Comparison of ENCODE assay signal across 9 mouse cellular contexts in the genomic region with DNA sequence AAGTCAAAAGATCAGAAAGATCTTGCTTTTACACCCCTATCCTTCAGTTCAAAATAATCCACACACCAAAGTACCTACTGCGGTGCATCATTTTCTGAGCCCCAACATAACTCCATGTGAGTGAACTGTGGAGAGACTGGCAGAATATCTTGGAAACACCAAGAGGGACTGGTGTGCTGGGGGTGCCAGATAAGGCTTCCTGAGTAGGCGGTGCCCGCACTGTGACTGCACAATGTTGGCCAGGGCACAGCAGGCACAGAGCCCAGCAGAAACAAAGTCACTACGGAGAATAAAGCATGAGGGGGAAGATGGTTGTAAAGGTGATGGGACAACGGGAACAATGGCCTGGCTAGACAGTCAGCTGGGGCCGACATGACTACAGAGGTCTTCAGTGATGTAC.
DNase-seq lines count a peak whose midpoint lies in the region; ATAC-seq lines count a peak whose summit lies in the region.
"Had no signal": no experiment of that assay in that cellular context is flagged by ENCODE, and none has a peak within 500 bp of the region (broad histone marks: within the 10 kb centered on the region; RNA-seq: fewer than 3 reads in every experiment).

No protein-coding gene starts in this region.

- ATAC-seq in heart, embryonic 13.5 days (ENCODE audit: extremely low read depth, insufficient number of reproducible peaks, low FRiP score, low TSS enrichment), result no peak; the same call in 1 of the 2 replicates
- ATAC-seq in lung, embryonic 16.5 days (ENCODE audit: low read depth), result peak; percentile 45; the same call in 1 of the 2 replicates
- ATAC-seq in forebrain, embryonic 15.5 days (replicated peaks), result no peak
- ATAC-seq in forebrain, embryonic 14.5 days, result no peak

- 57% methylated on average over 6 of the region's 6 CpGs for WGBS in heart, embryonic 13.5 days
- 74% methylated on average over 6 of the region's 6 CpGs for WGBS in lung, embryonic 16.5 days
- WGBS in forebrain, embryonic 15.5 days, result 75% methylated on average over 6 of the region's 6 CpGs
- WGBS in forebrain, embryonic 14.5 days, result 81% methylated on average over 6 of the region's 6 CpGs

- H3K9me3 ChIP-seq in heart, embryonic 13.5 days, result no peaks in the 10 kb centered on the region
- no peaks in the 10 kb centered on the region for H3K9me3 ChIP-seq in lung, embryonic 16.5 days (ENCODE audit: control insufficient read depth, low read length)
- H3K9me3 ChIP-seq in forebrain, embryonic 15.5 days, result no peaks in the 10 kb centered on the region
- H3K9me3 ChIP-seq in forebrain, embryonic 14.5 days (replicated peaks; ENCODE audit: control insufficient read depth, low read length), result no peaks in the 10 kb centered on the region

- H3K4me1 ChIP-seq in heart, embryonic 13.5 days, result peaks cover 82% of the 10 kb centered on the region
- H3K4me1 ChIP-seq in lung, embryonic 16.5 days (replicated peaks; ENCODE audit: control insufficient read depth, insufficient read depth, low read length), result peaks cover 17% of the 10 kb centered on the region
- H3K4me1 ChIP-seq in forebrain, embryonic 15.5 days, result no peaks in the 10 kb centered on the region
- peaks cover 7% of the 10 kb centered on the region; the same call in 1 of the 2 replicates for H3K4me1 ChIP-seq in forebrain, embryonic 14.5 days (ENCODE audit: control insufficient read depth, insufficient read depth, low read length)

- no peak overlapping the region for H3K4me2 ChIP-seq in heart, embryonic 13.5 days
- H3K4me2 ChIP-seq in lung, embryonic 16.5 days (ENCODE audit: low read depth, low read length), result no peak overlapping the region
- no peak overlapping the region for H3K4me2 ChIP-seq in forebrain, embryonic 15.5 days (replicated peaks)
- H3K4me2 ChIP-seq in forebrain, embryonic 14.5 days (ENCODE audit: low read length), result no peak overlapping the region

- intact Hi-C loops in left cerebral cortex, postnatal 4 days (cut with DNase I), result no loop called here
- intact Hi-C loops in left cerebral cortex, postnatal 14 days (cut with DNase I), result no loop called here

- H3K27me3 ChIP-seq in heart, embryonic 13.5 days (replicated peaks), result no peaks in the 10 kb centered on the region
- no peaks in the 10 kb centered on the region for H3K27me3 ChIP-seq in lung, embryonic 16.5 days (ENCODE audit: control insufficient read depth, insufficient read depth, low read depth, low read length)
- H3K27me3 ChIP-seq in forebrain, embryonic 15.5 days, result no peaks in the 10 kb centered on the region
- H3K27me3 ChIP-seq in forebrain, embryonic 14.5 days (replicated peaks; ENCODE audit: control insufficient read depth, insufficient read depth, low read length), result no peaks in the 10 kb centered on the region

- DNase-seq in left cerebral cortex, postnatal 4 days, result peak; percentile 11
- no peak for DNase-seq in left cerebral cortex, postnatal 14 days (ENCODE audit: low spot score in 2 of 2)
- DNase-seq in testis, postnatal 14 days (ENCODE audit: low spot score), result peak; percentile 47
- DNase-seq in gastrocnemius, adult 18-20 months (ENCODE audit: low spot score), result no peak
- DNase-seq in forebrain, embryonic 14.5 days (ENCODE audit: low spot score), result no peak

- peaks cover 24% of the 10 kb centered on the region for H3K36me3 ChIP-seq in heart, embryonic 13.5 days
- H3K36me3 ChIP-seq in lung, embryonic 16.5 days (ENCODE audit: control insufficient read depth, insufficient read depth, low read length), result no peaks in the 10 kb centered on the region
- no peaks in the 10 kb centered on the region for H3K36me3 ChIP-seq in forebrain, embryonic 15.5 days
- no peaks in the 10 kb centered on the region for H3K36me3 ChIP-seq in forebrain, embryonic 14.5 days (ENCODE audit: control insufficient read depth, insufficient read depth, low read length)

- H3K9ac ChIP-seq in heart, embryonic 13.5 days, result no peak overlapping the region
- H3K9ac ChIP-seq in lung, embryonic 16.5 days (ENCODE audit: low read length), result no peak overlapping the region
- no peak overlapping the region for H3K9ac ChIP-seq in forebrain, embryonic 15.5 days (replicated peaks)
- H3K9ac ChIP-seq in forebrain, embryonic 14.5 days (ENCODE audit: low read length), result no peak overlapping the region

- H3K4me3 ChIP-seq in heart, embryonic 13.5 days, result no peak overlapping the region
- H3K4me3 ChIP-seq in lung, embryonic 16.5 days (ENCODE audit: low read length), result no peak overlapping the region
- no peak overlapping the region for H3K4me3 ChIP-seq in forebrain, embryonic 15.5 days
- no peak overlapping the region for H3K4me3 ChIP-seq in forebrain, embryonic 14.5 days (ENCODE audit: low read depth, low read length)

- peak overlapping the region; percentile 37; the same call in 1 of the 2 replicates for H3K27ac ChIP-seq in heart, embryonic 13.5 days (replicated peaks)
- H3K27ac ChIP-seq in lung, embryonic 16.5 days (ENCODE audit: low read length), result 0 out of 2 replicates have a peak overlapping the region, but pooled peaks have one; percentile 14
- H3K27ac ChIP-seq in forebrain, embryonic 15.5 days (replicated peaks), result no peak overlapping the region
- H3K27ac ChIP-seq in forebrain, embryonic 14.5 days (ENCODE audit: low read depth, low read length), result no peak overlapping the region
- H3K27ac ChIP-seq: macrophage had no signal

Comparison
In these comparisons a context has a peak if more than half of its experiments do, and no peak if none do; other contexts are left out.
1. DNase-seq: peak in left cerebral cortex, postnatal 4 days (single experiment) and testis, postnatal 14 days (single experiment); none in left cerebral cortex, postnatal 14 days (0 of 2), gastrocnemius, adult 18-20 months (single experiment) and forebrain, embryonic 14.5 days (single experiment).
2. H3K27ac ChIP-seq: peak in heart, embryonic 13.5 days (single experiment) and lung, embryonic 16.5 days (single experiment); none in forebrain, embryonic 15.5 days (single experiment) and forebrain, embryonic 14.5 days (single experiment).